Mouse (Mus musculus) kidney, adult 2 months (tissue): ENCODE measurements around the gene Sctr. TPM values are rescaled to one million over a fixed set of nuclear protein-coding genes. Genes with fewer than 3 reads are reported as not detected.

Experiments
- DNase-seq: peaks from one replicate; pipeline ENCODE4 v3.0.0; 2021
- H3K27ac ChIP-seq: fragments of 200-500 bp; 2 replicates; pipeline ENCODE4 v1.5.1; 2012; ENCODE audit warnings: low read depth, low read length, control low read depth, inconsistent platforms; ENCODE audit not compliant: insufficient read depth
- H3K27me3 ChIP-seq: fragments of 200-500 bp; replicated peaks from 2 replicates; pipeline ENCODE4 v1.6.1; 2012; ENCODE audit warnings: mild to moderate bottlenecking, moderate library complexity, low read length, inconsistent platforms; ENCODE audit not compliant: control insufficient read depth, insufficient read depth
- H3K36me3 ChIP-seq: fragments of 200-500 bp; 2 replicates; pipeline ENCODE4 v1.6.1; 2012; ENCODE audit warnings: mild to moderate bottlenecking, moderate library complexity, low read length, inconsistent platforms; ENCODE audit not compliant: control insufficient read depth, insufficient read depth
- H3K4me1 ChIP-seq: fragments of 200-500 bp; 2 replicates; pipeline ENCODE4 v1.6.1; 2011; ENCODE audit warnings: low read length; ENCODE audit not compliant: control insufficient read depth, insufficient read depth
- H3K4me3 ChIP-seq: fragments of 200-500 bp; 2 replicates; pipeline ENCODE4 v1.5.1; 2011; ENCODE audit warnings: mild to moderate bottlenecking, low read depth, low read length, control low read depth; ENCODE audit not compliant: insufficient read depth
- CTCF ChIP-seq: fragments of 200-500 bp; conservative IDR thresholded peaks from 2 replicates; pipeline ENCODE4 v1.5.1; 2011; ENCODE audit warnings: low read depth, mild to moderate bottlenecking, control low read depth, low read length, moderate library complexity, mixed read lengths; ENCODE audit not compliant: insufficient read depth, insufficient read length
- POLR2A ChIP-seq: fragments of 200-500 bp; IDR thresholded peaks from one replicate; pipeline ENCODE4 v1.6.1; 2011; ENCODE audit warnings: low read depth, low read length, control low read depth
- WGBS: fragments of 180-500 bp; shearing (Covaris S2); methylation state at CpG from one replicate; pipeline ENCODE4 v1.1.7; 2018; 5-methylcytosine and 5-hydroxymethylcytosine counted together
- polyA plus RNA-seq: library from polyadenylated mRNA; depleted of rRNA; stranded (reverse); fragments of >200 nt; gene quantifications from 2 replicates; pipeline ENCODE4 v1.2.3, GENCODE M21; 2012; rRNA removed

The Sctr gene
- polyA plus RNA-seq, 1 experiment: 1.4 TPM

GRCm38 (mm10) chr1:120101227-120101609, 94.5 kb downstream of the Sctr start:
- TF ChIP-seq CTCF (no peak), POLR2A (no peak)
- no peaks in the 10 kb centered on the region for H3K27me3 ChIP-seq
- H3K4me3 ChIP-seq: no peak overlapping the region
- H3K4me1 ChIP-seq: peaks cover 8% of the 10 kb centered on the region; the same call in 1 of the 2 replicates
- DNase-seq: no peak
- H3K36me3 ChIP-seq: no peaks in the 10 kb centered on the region
- WGBS: 91% methylated on average over 3 of the region's 3 CpGs
- no peak overlapping the region for H3K27ac ChIP-seq

- Histone ChIP-seq H3K4me1 (peaks cover 10% of the 10 kb centered on the region; the same call in 1 of the 2 replicates), H3K27me3 (no peaks in the 10 kb centered on the region), H3K36me3 (no peaks in the 10 kb centered on the region), H3K4me3 (no peak overlapping the region), H3K27ac (no peak overlapping the region)
- WGBS: 22% methylated on average over 5 of the region's 5 CpGs
- peak; percentile 74 for DNase-seq
- TF ChIP-seq CTCF (peak; percentile 33), POLR2A (no peak)
These were observed 98.9 kb downstream of the Sctr start for GRCm38 (mm10) chr1:120105556-120105959.

- Histone ChIP-seq H3K4me3 (no peak overlapping the region), H3K27me3 (no peaks in the 10 kb centered on the region), H3K4me1 (peaks cover 26% of the 10 kb centered on the region), H3K36me3 (peaks cover 7% of the 10 kb centered on the region), H3K27ac (peak overlapping the region; percentile 91)
- DNase-seq: peak; percentile 91
- 56% methylated on average over 19 of the region's 19 CpGs for WGBS
- no peak for TF ChIP-seq POLR2A
- no peak for TF ChIP-seq CTCF
These were observed 103.2 kb downstream of the Sctr start for GRCm38 (mm10) chr1:120109741-120110432.

- Histone ChIP-seq H3K4me1 (peaks cover 32% of the 10 kb centered on the region), H3K27me3 (no peaks in the 10 kb centered on the region), H3K4me3 (no peak overlapping the region), H3K36me3 (peaks cover 10% of the 10 kb centered on the region), H3K27ac (peak overlapping the region; percentile 91)
- DNase-seq: peak; percentile 57
- TF ChIP-seq CTCF (no peak), POLR2A (no peak)
- WGBS: 52% methylated on average over 8 of the region's 8 CpGs
These were observed 105.1 kb downstream of the Sctr start for GRCm38 (mm10) chr1:120111766-120112165.

GRCm38 (mm10) chr1:120112251-120113187, 105.8 kb downstream of the Sctr start:
- Histone ChIP-seq H3K27me3 (no peaks in the 10 kb centered on the region), H3K36me3 (peaks cover 10% of the 10 kb centered on the region), H3K4me1 (peaks cover 35% of the 10 kb centered on the region), H3K27ac (peak overlapping the region; percentile 73), H3K4me3 (no peak overlapping the region)
- TF ChIP-seq CTCF: no peak
- no peak for TF ChIP-seq POLR2A
- WGBS: 76% methylated on average over 12 of the region's 12 CpGs
- DNase-seq: no peak

Other genes with a start within 250 kb of the Sctr start
- 2.9 and 3.6 TPM in 2 replicates for gene Ptpn4, start 169.3 kb upstream of the Sctr start, polyA plus RNA-seq
- gene Tmem177, start 93.7 kb upstream of the Sctr start, polyA plus RNA-seq: 7.8 and 8.3 TPM in 2 replicates
- gene Cfap221, start 9.7 kb upstream of the Sctr start, polyA plus RNA-seq: not detected in 2 replicates
- gene Tmem37, start 67.2 kb downstream of the Sctr start, polyA plus RNA-seq: 232 and 266 TPM in 2 replicates
- gene Dbi, start 114.2 kb downstream of the Sctr start, polyA plus RNA-seq: 1,108 and 1,337 TPM in 2 replicates
- 4.3 and 5.1 TPM in 2 replicates for gene 3110009E18Rik, start 114.3 kb downstream of the Sctr start, polyA plus RNA-seq